Mouse (Mus musculus) cerebellum, adult 2 months (tissue): ENCODE data around the gene Ndufv2.

ENCODE experiments used
- CTCF ChIP-seq: fragments of 200-500 bp; IDR thresholded peaks from 2 replicates; pipeline ENCODE4 v1.5.1; 2011; ENCODE audit warnings: low read depth, mild to moderate bottlenecking, control low read depth, low read length, moderate library complexity, borderline replicate concordance; ENCODE audit not compliant: insufficient read depth
- POLR2A ChIP-seq: fragments of 200-500 bp; IDR thresholded peaks from 2 replicates; pipeline ENCODE4 v1.6.1; 2011; ENCODE audit warnings: low read length, control low read depth, borderline replicate concordance; ENCODE audit not compliant: insufficient read depth

- TF ChIP-seq POLR2A = no peak
- TF ChIP-seq CTCF = no peak
Measured at GRCm38 (mm10) chr17:66091392-66091791, 10.0 kb downstream of the Ndufv2 start.
